Mouse (Mus musculus): ENCODE results near the gene Haus5.

Gene Haus5

GRCm38 (mm10) chr7:30664529-30665200 is at the start of gene Haus5:
TSS of gene Haus5 (minus strand) at chr7:30664994.
- peak; percentile 85 to 88 for DNase-seq (ENCODE audit: low spot score in 2 of 2)

- DNase-seq (ENCODE audit: low spot score in 2 of 2) = no peak
Measured at GRCm38 (mm10) chr7:30711942-30712341, 47.1 kb upstream of the Haus5 start, which contains the start of gene Atp4a. TSS of gene Atp4a (plus strand) at chr7:30712209.

GRCm38 (mm10) chr7:30707441-30707840 is 42.6 kb upstream of the Haus5 start:
- no peak for DNase-seq (ENCODE audit: low spot score in 2 of 2)

- DNase-seq (ENCODE audit: low spot score in 2 of 2) = no peak
Measured at GRCm38 (mm10) chr7:30706214-30706882, 41.6 kb upstream of the Haus5 start.

- DNase-seq (ENCODE audit: low spot score in 2 of 2) = no peak
Measured at GRCm38 (mm10) chr7:30698589-30698988, 33.8 kb upstream of the Haus5 start, which contains the start of gene 2200002J24Rik. TSS of gene 2200002J24Rik (plus strand) at chr7:30698926.

GRCm38 (mm10) chr7:30698101-30698500 is 33.3 kb upstream of the Haus5 start:
- no peak for DNase-seq (ENCODE audit: low spot score in 2 of 2)

- no peak for DNase-seq (ENCODE audit: low spot score in 2 of 2)
Measured at GRCm38 (mm10) chr7:30688325-30688724, 23.5 kb upstream of the Haus5 start.

- DNase-seq (ENCODE audit: low spot score in 2 of 2) = no peak
Measured at GRCm38 (mm10) chr7:30683425-30683824, 18.6 kb upstream of the Haus5 start.

GRCm38 (mm10) chr7:30681897-30682296 is 17.1 kb upstream of the Haus5 start:
- DNase-seq (ENCODE audit: low spot score in 2 of 2) = no peak

GRCm38 (mm10) chr7:30678263-30678975 is 13.6 kb upstream of the Haus5 start:
- no peak for DNase-seq (ENCODE audit: low spot score in 2 of 2)

- no peak for DNase-seq (ENCODE audit: low spot score in 2 of 2)
Measured at GRCm38 (mm10) chr7:30671480-30671879, 6.7 kb upstream of the Haus5 start, which contains the start of gene Pmis2. TSS of gene Pmis2 (minus strand) at chr7:30671605.

GRCm38 (mm10) chr7:30669229-30669628 is 4.4 kb upstream of the Haus5 start:
- peak in 1 of 2 experiments; percentile 25 for DNase-seq (ENCODE audit: low spot score in 2 of 2)

- DNase-seq (ENCODE audit: low spot score in 2 of 2) = no peak
Measured at GRCm38 (mm10) chr7:30665321-30665720, 527 bp upstream of the Haus5 start.

GRCm38 (mm10) chr7:30649591-30650540 is 14.9 kb downstream of the Haus5 start, which contains the start of gene Rbm42:
TSS of gene Rbm42 (minus strand) at chr7:30650317.
- DNase-seq (ENCODE audit: low spot score in 2 of 2) = peak; percentile 96 to 99

GRCm38 (mm10) chr7:30639083-30639482 is 25.7 kb downstream of the Haus5 start:
- no peak for DNase-seq (ENCODE audit: low spot score in 2 of 2)

GRCm38 (mm10) chr7:30636395-30636794 is 28.4 kb downstream of the Haus5 start:
- DNase-seq (ENCODE audit: low spot score in 2 of 2) = no peak

GRCm38 (mm10) chr7:30635752-30636151 is 29.0 kb downstream of the Haus5 start, which contains the start of gene Etv2:
TSS of gene Etv2 (minus strand) at chr7:30635852.
- no peak for DNase-seq (ENCODE audit: low spot score in 2 of 2)

GRCm38 (mm10) chr7:30634621-30635020 is 30.2 kb downstream of the Haus5 start:
- peak; percentile 25 to 68 for DNase-seq (ENCODE audit: low spot score in 2 of 2)

GRCm38 (mm10) chr7:30633762-30634412 is 30.9 kb downstream of the Haus5 start:
- DNase-seq (ENCODE audit: low spot score in 2 of 2) = no peak

- no peak for DNase-seq (ENCODE audit: low spot score in 2 of 2)
Measured at GRCm38 (mm10) chr7:30629013-30629412, 35.8 kb downstream of the Haus5 start.

GRCm38 (mm10) chr7:30626647-30627046 is 38.1 kb downstream of the Haus5 start:
- DNase-seq (ENCODE audit: low spot score in 2 of 2) = no peak
